Mouse (Mus musculus) limb, embryonic 13.5 days (tissue): ENCODE measurements around the gene Ctsc. TPM values are rescaled to one million over a fixed set of nuclear protein-coding genes. Genes with fewer than 3 reads are reported as not detected.
A peak's percentile ranks its signal among the peaks of the same experiment; 100 is the strongest.

Experiments
- ATAC-seq: fragments of 200-750 bp; cut with Nextera tagmentation; 2 replicates; pipeline ENCODE4 v1.8.0; 2017; ENCODE audit warnings: low read depth, moderate number of reproducible peaks, moderate TSS enrichment; ENCODE audit not compliant: low FRiP score
- H3K27ac ChIP-seq: fragments of 300-500 bp; sonication (generic); 2 replicates; pipeline ENCODE4 v1.5.1; 2015; ENCODE audit warnings: inconsistent platforms, mild to moderate bottlenecking, moderate library complexity
- H3K27me3 ChIP-seq: fragments of 300-500 bp; sonication (generic); 2 replicates; pipeline ENCODE4 v1.6.1; 2015; ENCODE audit warnings: mild to moderate bottlenecking, inconsistent platforms
- H3K36me3 ChIP-seq: fragments of 300-500 bp; sonication (generic); 2 replicates; pipeline ENCODE4 v1.6.1; 2015; ENCODE audit warnings: inconsistent platforms, mild to moderate bottlenecking, moderate library complexity
- H3K4me1 ChIP-seq: fragments of 300-500 bp; sonication (generic); 2 replicates; pipeline ENCODE4 v1.6.1; 2015; ENCODE audit warnings: inconsistent platforms
- H3K4me2 ChIP-seq: fragments of 300-500 bp; sonication (generic); replicated peaks from 2 replicates; pipeline ENCODE4 v1.6.1; 2015; ENCODE audit warnings: inconsistent platforms, mild to moderate bottlenecking, moderate library complexity
- H3K4me3 ChIP-seq: fragments of 300-500 bp; sonication (generic); 2 replicates; pipeline ENCODE4 v1.5.1; 2015; ENCODE audit warnings: moderate library complexity, mild to moderate bottlenecking, inconsistent platforms
- H3K9ac ChIP-seq: fragments of 300-500 bp; sonication (generic); 2 replicates; pipeline ENCODE4 v1.6.1; 2015; ENCODE audit warnings: mild to moderate bottlenecking, inconsistent platforms
- H3K9me3 ChIP-seq: fragments of 300-500 bp; sonication (generic); 2 replicates; pipeline ENCODE4 v1.6.1; 2016; ENCODE audit warnings: inconsistent platforms
- WGBS: fragments of 180-500 bp; shearing (Covaris S2); methylation state at CpG from one replicate; pipeline ENCODE4 v1.1.7; 2015; 5-methylcytosine and 5-hydroxymethylcytosine counted together
- polyA plus RNA-seq: library from polyadenylated mRNA; unstranded; fragments of >200 nt; fragmentation: Nextera tagmentation; extraction: Ambion mirVana; gene quantifications from 2 replicates; pipeline ENCODE4 v1.2.1, GENCODE M21; 2015

The Ctsc gene
- polyA plus RNA-seq, 1 experiment from 2014 or later: 43.8 TPM

DNA sequence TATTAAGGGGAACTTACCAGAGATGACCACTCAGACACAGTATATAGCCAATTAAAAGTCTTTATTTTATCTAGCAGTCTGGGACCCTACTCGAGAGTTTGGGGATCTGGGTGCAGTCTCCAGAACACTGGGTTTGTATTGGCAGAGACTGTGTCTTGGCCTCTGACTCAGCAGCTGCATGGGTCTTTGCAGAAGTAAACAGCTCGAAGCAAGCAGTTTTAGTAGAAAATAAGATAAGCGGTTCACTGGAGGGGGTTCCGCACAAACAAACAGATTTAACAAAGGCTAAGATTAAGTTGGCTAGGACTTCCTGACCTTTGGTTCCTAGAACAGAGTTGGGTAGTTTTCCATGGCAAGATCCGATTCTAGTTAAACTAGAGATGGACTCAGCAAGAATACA lies 13.0 kb upstream of the Ctsc start:
- Histone ChIP-seq H3K9ac (no peak overlapping the region), H3K4me3 (no peak overlapping the region), H3K4me1 (no peaks in the 10 kb centered on the region), H3K36me3 (no peaks in the 10 kb centered on the region), H3K9me3 (no peaks in the 10 kb centered on the region), H3K27ac (no peak overlapping the region), H3K27me3 (no peaks in the 10 kb centered on the region), H3K4me2 (no peak overlapping the region)
- 87% methylated on average over 5 of the region's 5 CpGs for WGBS
- ATAC-seq: no peak

DNA sequence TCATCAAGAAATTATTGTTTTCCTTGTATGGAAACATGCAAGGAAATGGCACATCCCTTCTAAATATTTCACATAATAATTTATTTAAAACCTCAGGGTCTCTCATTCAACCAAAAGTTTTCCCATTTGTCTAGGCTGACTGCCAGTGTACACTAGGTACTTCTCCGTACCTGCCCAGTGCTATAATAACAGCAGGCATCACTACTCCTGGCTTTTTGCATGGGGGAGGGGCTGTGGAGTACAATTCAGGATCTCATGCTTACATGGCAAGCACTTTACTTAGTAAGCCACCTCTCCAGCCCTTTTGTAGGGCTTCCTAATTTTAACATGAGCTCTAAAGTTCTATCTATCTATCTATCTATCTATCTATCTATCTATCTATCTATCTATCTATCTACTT lies 8.0 kb upstream of the Ctsc start:
- no peak for ATAC-seq
- H3K4me3 ChIP-seq: no peak overlapping the region
- H3K36me3 ChIP-seq: no peaks in the 10 kb centered on the region
- H3K27me3 ChIP-seq: no peaks in the 10 kb centered on the region
- no peak overlapping the region for H3K4me2 ChIP-seq
- H3K9me3 ChIP-seq: no peaks in the 10 kb centered on the region
- H3K27ac ChIP-seq: no peak overlapping the region
- WGBS: 76% methylated on average over 1 of the region's 1 CpGs
- H3K9ac ChIP-seq: no peak overlapping the region
- H3K4me1 ChIP-seq: no peaks in the 10 kb centered on the region

- H3K27me3 ChIP-seq: no peaks in the 10 kb centered on the region
- no peak overlapping the region for H3K27ac ChIP-seq
- 63% methylated on average over 2 of the region's 2 CpGs for WGBS
- no peaks in the 10 kb centered on the region for H3K36me3 ChIP-seq
- no peaks in the 10 kb centered on the region for H3K4me1 ChIP-seq
- H3K4me2 ChIP-seq: no peak overlapping the region
- H3K4me3 ChIP-seq: no peak overlapping the region
- no peaks in the 10 kb centered on the region for H3K9me3 ChIP-seq
- no peak overlapping the region for H3K9ac ChIP-seq
- no peak for ATAC-seq
Observed at GRCm38 (mm10) chr7:88271531-88271930, 6.4 kb upstream of the Ctsc start.

DNA sequence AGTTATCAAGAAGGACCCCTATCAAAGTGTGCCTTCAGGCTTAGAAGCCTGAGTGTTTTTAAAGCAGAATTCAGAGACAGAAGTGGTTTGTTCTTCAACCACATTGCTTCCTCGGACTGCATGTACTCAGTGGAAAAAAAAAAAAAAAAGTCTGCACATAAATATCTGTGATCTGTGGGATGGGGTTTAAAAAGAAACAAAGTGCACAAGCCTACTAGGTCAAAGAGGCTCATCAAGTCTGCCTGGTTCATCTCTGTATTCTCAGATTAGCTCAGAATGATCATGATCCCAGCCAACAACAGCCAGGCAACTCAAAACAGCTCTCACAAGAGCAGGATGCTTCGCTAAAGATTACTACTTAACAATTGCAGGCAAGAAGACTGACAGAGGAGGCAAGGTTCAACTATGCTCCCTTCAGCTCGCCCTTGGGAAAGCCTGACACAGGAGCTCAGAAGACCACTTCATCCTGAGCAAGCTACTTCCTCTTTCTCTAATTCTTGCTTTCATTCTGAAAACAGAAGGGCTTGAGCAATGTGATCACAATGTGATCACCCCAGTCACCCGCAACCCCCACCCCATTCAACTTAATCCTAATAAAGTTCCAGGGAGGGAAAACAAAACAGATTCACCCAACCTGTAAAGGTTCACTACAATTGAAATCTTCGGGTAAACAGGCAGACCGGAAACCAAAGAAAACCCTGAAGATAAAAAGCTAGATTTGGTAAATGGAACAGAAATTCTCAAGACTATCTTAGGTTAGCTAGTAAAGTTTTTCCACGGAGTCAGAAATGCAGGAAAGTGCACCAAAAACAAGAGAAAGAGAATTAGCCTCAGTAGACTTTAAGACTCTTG lies 745 bp upstream of the Ctsc start:
- H3K27ac ChIP-seq: no peak overlapping the region
- H3K4me1 ChIP-seq: peaks cover 9% of the 10 kb centered on the region
- no peak for ATAC-seq
- 51% methylated on average over 7 of the region's 7 CpGs for WGBS
- H3K9ac ChIP-seq: no peak overlapping the region
- peak overlapping the region; percentile 57 for H3K4me3 ChIP-seq
- H3K27me3 ChIP-seq: no peaks in the 10 kb centered on the region
- H3K9me3 ChIP-seq: no peaks in the 10 kb centered on the region
- no peaks in the 10 kb centered on the region for H3K36me3 ChIP-seq
- H3K4me2 ChIP-seq: peak overlapping the region; percentile 87

- Histone ChIP-seq H3K4me2 (peak overlapping the region; percentile 87), H3K9ac (no peak overlapping the region), H3K27ac (no peak overlapping the region), H3K27me3 (no peaks in the 10 kb centered on the region), H3K4me3 (peak overlapping the region; percentile 57), H3K36me3 (no peaks in the 10 kb centered on the region), H3K4me1 (peaks cover 9% of the 10 kb centered on the region), H3K9me3 (no peaks in the 10 kb centered on the region)
- WGBS: 54% methylated on average over 8 of the region's 8 CpGs
- no peak for ATAC-seq
Observed at GRCm38 (mm10) chr7:88278628-88279196, 827 bp downstream of the Ctsc start.

DNA sequence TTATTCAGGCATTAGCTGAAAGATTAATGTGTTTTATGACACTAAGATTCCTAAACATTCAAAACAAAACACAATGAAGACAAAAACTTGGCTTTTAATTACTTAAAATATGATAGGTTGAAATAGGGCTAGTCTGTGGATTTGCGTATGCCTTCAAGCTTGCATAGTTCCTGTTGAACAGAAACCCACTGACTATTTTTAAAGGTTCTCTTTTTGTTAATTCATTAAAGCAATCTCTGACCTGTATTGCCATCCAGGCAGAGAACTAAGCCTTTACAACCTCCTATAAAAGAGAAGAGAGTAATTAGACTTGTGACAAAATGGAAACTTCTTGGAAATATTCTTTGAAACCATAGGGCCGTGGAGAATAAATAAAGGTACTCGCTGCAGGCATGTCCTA lies 7.4 kb downstream of the Ctsc start:
- Histone ChIP-seq H3K4me2 (no peak overlapping the region), H3K9ac (no peak overlapping the region), H3K4me3 (no peak overlapping the region), H3K9me3 (no peaks in the 10 kb centered on the region), H3K27me3 (no peaks in the 10 kb centered on the region), H3K4me1 (peaks cover 11% of the 10 kb centered on the region), H3K27ac (no peak overlapping the region), H3K36me3 (no peaks in the 10 kb centered on the region)
- no peak for ATAC-seq
- 50% methylated on average over 3 of the region's 3 CpGs for WGBS

GRCm38 (mm10) chr7:88291036-88291435 lies 13.2 kb downstream of the Ctsc start:
- 0 out of 2 replicates have a peak, but pooled peaks have one; percentile 59 for ATAC-seq
- H3K4me1 ChIP-seq: peaks cover 15% of the 10 kb centered on the region
- H3K27me3 ChIP-seq: no peaks in the 10 kb centered on the region
- H3K4me2 ChIP-seq: no peak overlapping the region
- H3K36me3 ChIP-seq: no peaks in the 10 kb centered on the region
- no peaks in the 10 kb centered on the region for H3K9me3 ChIP-seq
- no peak overlapping the region for H3K27ac ChIP-seq
- WGBS: 31% methylated on average over 2 of the region's 2 CpGs
- H3K9ac ChIP-seq: no peak overlapping the region
- no peak overlapping the region for H3K4me3 ChIP-seq

GRCm38 (mm10) chr7:88292044-88292443 lies 14.2 kb downstream of the Ctsc start:
- Histone ChIP-seq H3K27me3 (no peaks in the 10 kb centered on the region), H3K9ac (no peak overlapping the region), H3K36me3 (no peaks in the 10 kb centered on the region), H3K9me3 (no peaks in the 10 kb centered on the region), H3K4me1 (peaks cover 15% of the 10 kb centered on the region), H3K4me3 (no peak overlapping the region), H3K4me2 (no peak overlapping the region), H3K27ac (no peak overlapping the region)
- ATAC-seq: no peak
- WGBS: 65% methylated on average over 2 of the region's 2 CpGs

DNA sequence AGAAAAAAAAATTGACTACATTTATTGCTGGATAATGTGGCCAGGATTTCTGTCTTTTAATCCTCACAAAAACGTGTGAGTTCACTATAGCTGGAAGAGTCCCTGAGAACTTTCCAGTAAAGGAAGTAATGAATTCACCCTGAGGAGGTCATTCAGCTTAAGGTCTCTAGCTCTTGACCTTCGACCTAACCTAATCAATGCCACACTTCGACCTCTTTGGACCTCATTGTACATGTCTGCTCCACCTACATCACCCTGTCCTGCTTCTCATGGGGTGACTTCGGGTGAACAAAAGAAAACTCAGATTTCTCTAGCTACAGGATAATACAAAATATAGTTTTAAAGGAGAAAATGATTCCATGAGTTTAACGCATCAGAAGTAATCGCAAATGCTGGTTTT lies 16.0 kb downstream of the Ctsc start:
- H3K4me3 ChIP-seq: no peak overlapping the region
- H3K9ac ChIP-seq: no peak overlapping the region
- no peaks in the 10 kb centered on the region for H3K27me3 ChIP-seq
- 53% methylated on average over 6 of the region's 6 CpGs for WGBS
- H3K4me2 ChIP-seq: no peak overlapping the region
- H3K9me3 ChIP-seq: no peaks in the 10 kb centered on the region
- H3K4me1 ChIP-seq: peaks cover 8% of the 10 kb centered on the region; the same call in 1 of the 2 replicates
- H3K36me3 ChIP-seq: no peaks in the 10 kb centered on the region
- ATAC-seq: no peak
- H3K27ac ChIP-seq: no peak overlapping the region

GRCm38 (mm10) chr7:88295989-88296388 lies 18.1 kb downstream of the Ctsc start:
- WGBS: 85% methylated on average over 1 of the region's 1 CpGs
- H3K9ac ChIP-seq: no peak overlapping the region
- H3K27ac ChIP-seq: no peak overlapping the region
- H3K4me2 ChIP-seq: no peak overlapping the region
- H3K9me3 ChIP-seq: no peaks in the 10 kb centered on the region
- H3K36me3 ChIP-seq: no peaks in the 10 kb centered on the region
- H3K27me3 ChIP-seq: no peaks in the 10 kb centered on the region
- ATAC-seq: no peak
- H3K4me1 ChIP-seq: no peaks in the 10 kb centered on the region; the same call in 1 of the 2 replicates
- H3K4me3 ChIP-seq: no peak overlapping the region

DNA sequence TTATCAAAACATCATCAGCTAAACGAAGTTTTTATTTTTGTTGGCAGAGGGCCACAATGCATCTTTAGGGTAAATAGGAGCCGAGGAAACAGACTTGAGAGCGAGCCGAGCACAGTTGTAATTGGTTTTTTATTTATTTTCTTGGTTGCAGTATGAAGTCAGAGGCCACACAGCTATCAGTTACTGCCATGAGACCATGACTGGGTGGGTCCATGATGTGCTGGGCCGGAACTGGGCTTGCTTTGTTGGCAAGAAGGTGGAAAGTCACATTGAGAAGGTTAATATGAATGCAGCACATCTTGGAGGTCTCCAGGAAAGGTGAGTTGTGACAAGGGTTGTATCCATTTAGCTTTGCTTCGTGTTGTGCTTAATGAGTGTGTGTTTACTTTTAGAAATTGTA lies 19.0 kb downstream of the Ctsc start:
- Histone ChIP-seq H3K36me3 (no peaks in the 10 kb centered on the region), H3K27me3 (no peaks in the 10 kb centered on the region), H3K9ac (no peak overlapping the region), H3K4me1 (no peaks in the 10 kb centered on the region; the same call in 1 of the 2 replicates), H3K27ac (no peak overlapping the region), H3K4me2 (no peak overlapping the region), H3K4me3 (no peak overlapping the region), H3K9me3 (no peaks in the 10 kb centered on the region)
- WGBS: 63% methylated on average over 6 of the region's 6 CpGs
- ATAC-seq: no peak

GRCm38 (mm10) chr7:88305750-88306149 lies 27.9 kb downstream of the Ctsc start:
- Histone ChIP-seq H3K36me3 (peaks cover 3% of the 10 kb centered on the region; the same call in 1 of the 2 replicates), H3K27me3 (no peaks in the 10 kb centered on the region), H3K4me1 (no peaks in the 10 kb centered on the region), H3K4me2 (no peak overlapping the region), H3K9ac (no peak overlapping the region), H3K27ac (no peak overlapping the region), H3K4me3 (no peak overlapping the region), H3K9me3 (no peaks in the 10 kb centered on the region)
- 83% methylated on average over 4 of the region's 4 CpGs for WGBS
- no peak for ATAC-seq
